ENCODE assay signal across 19 mouse cellular contexts in the genomic region with DNA sequence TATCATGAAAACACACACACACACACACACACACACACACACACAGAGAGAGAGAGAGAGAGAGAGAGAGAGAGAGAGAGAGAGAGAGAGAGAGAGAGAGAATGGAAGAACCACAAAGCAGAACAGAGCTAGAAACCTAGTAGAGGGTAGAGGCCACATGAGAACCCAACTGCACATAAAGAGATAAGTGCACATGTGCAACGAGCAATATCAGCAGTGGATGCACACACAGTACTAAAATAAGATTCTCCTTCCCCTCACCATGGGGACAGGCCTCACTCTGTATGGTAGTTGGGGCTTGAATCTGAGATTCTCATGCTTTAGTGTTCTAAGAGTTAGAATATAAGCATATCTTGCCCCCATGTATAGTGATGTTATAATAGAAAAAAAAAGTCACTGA.
A peak's percentile ranks its signal among the peaks of the same experiment; 100 is the strongest.
DNase-seq lines count a peak whose midpoint lies in the region; ATAC-seq and TF ChIP-seq lines count a peak whose summit lies in the region.
"Had no signal": no experiment of that assay in that cellular context is flagged by ENCODE, and none has a peak within 500 bp of the region (broad histone marks: within the 10 kb centered on the region; RNA-seq: fewer than 3 reads in every experiment).

No protein-coding gene starts in this region.

- H3K4me1 ChIP-seq in liver, embryonic 11.5 days (replicated peaks; ENCODE audit: control insufficient read depth, insufficient read depth, low read length), result no peaks in the 10 kb centered on the region
- peaks cover 3% of the 10 kb centered on the region; the same call in 1 of the 2 replicates for H3K4me1 ChIP-seq in liver, embryonic 12.5 days
- no peaks in the 10 kb centered on the region for H3K4me1 ChIP-seq in liver, postnatal 0 days (ENCODE audit: insufficient read depth)

- H3K27me3 ChIP-seq in liver, embryonic 11.5 days (replicated peaks; ENCODE audit: control insufficient read depth, insufficient read depth, low read length), result no peaks in the 10 kb centered on the region
- H3K27me3 ChIP-seq in liver, embryonic 12.5 days (replicated peaks), result no peaks in the 10 kb centered on the region
- H3K27me3 ChIP-seq in liver, postnatal 0 days (ENCODE audit: insufficient read depth, low read length), result no peaks in the 10 kb centered on the region
- H3K27me3 ChIP-seq: CH12.LX, Patski had no signal

- WGBS in liver, embryonic 11.5 days, result 41% methylated on average over 1 of the region's 1 CpGs
- 29% methylated on average over 1 of the region's 1 CpGs for WGBS in liver, embryonic 12.5 days (ENCODE audit: insufficient replicate concordance)
- 67% methylated on average over 1 of the region's 1 CpGs for WGBS in liver, postnatal 0 days (ENCODE audit: insufficient replicate concordance)

- TF ChIP-seq CTCF in liver, postnatal 0 days (IDR thresholded peaks at IDR 0.05; ENCODE audit: low read depth), result no peak

- no peaks in the 10 kb centered on the region for H3K9me3 ChIP-seq in liver, embryonic 11.5 days (ENCODE audit: control insufficient read depth, low read length)
- no peaks in the 10 kb centered on the region for H3K9me3 ChIP-seq in liver, embryonic 12.5 days (replicated peaks)
- H3K9me3 ChIP-seq in liver, postnatal 0 days (ENCODE audit: low read length), result no peaks in the 10 kb centered on the region
- H3K9me3 ChIP-seq: G1E had no signal

- no peak overlapping the region for H3K4me3 ChIP-seq in liver, embryonic 11.5 days (ENCODE audit: low read depth, low read length)
- no peak overlapping the region for H3K4me3 ChIP-seq in liver, embryonic 12.5 days
- no peak overlapping the region for H3K4me3 ChIP-seq in liver, postnatal 0 days (ENCODE audit: low read depth, low read length)

- peak; percentile 73 for ATAC-seq in liver, embryonic 11.5 days (replicated peaks; ENCODE audit: low FRiP score)
- peak; percentile 62; the same call in 1 of the 2 replicates for ATAC-seq in liver, embryonic 12.5 days
- no peak for ATAC-seq in liver, postnatal 0 days
- ATAC-seq: activated CD4-positive, CD25-positive, alpha-beta regulatory T cell, adult 4 months; CD4-positive, CD25-positive, alpha-beta regulatory T cell, adult 4 months; Patski had no signal

- H3K36me3 ChIP-seq in liver, embryonic 11.5 days (ENCODE audit: control insufficient read depth, insufficient read depth, low read length), result no peaks in the 10 kb centered on the region
- H3K36me3 ChIP-seq in liver, embryonic 12.5 days, result no peaks in the 10 kb centered on the region
- H3K36me3 ChIP-seq in liver, postnatal 0 days (replicated peaks; ENCODE audit: insufficient read depth, low read length), result no peaks in the 10 kb centered on the region

- H3K4me2 ChIP-seq in liver, embryonic 11.5 days, result no peak overlapping the region
- H3K4me2 ChIP-seq in liver, embryonic 12.5 days, result no peak overlapping the region
- H3K4me2 ChIP-seq in liver, postnatal 0 days (ENCODE audit: low read depth, low read length), result no peak overlapping the region

- no peak for TF ChIP-seq EP300 in liver, postnatal 0 days (IDR thresholded peaks at IDR 0.05; ENCODE audit: low read depth)

- no peak overlapping the region for H3K9ac ChIP-seq in liver, embryonic 11.5 days (ENCODE audit: low read depth, low read length)
- H3K9ac ChIP-seq in liver, embryonic 12.5 days, result no peak overlapping the region
- H3K9ac ChIP-seq in liver, postnatal 0 days (replicated peaks), result no peak overlapping the region

- no peak overlapping the region for H3K27ac ChIP-seq in liver, embryonic 11.5 days (ENCODE audit: low read depth, low read length)
- no peak overlapping the region for H3K27ac ChIP-seq in liver, embryonic 12.5 days
- H3K27ac ChIP-seq in liver, postnatal 0 days (ENCODE audit: low read depth), result no peak overlapping the region

- DNase-seq in liver, embryonic 11.5 days (ENCODE audit: low spot score), result no peak
- no peak for DNase-seq in liver
- no peak for DNase-seq in liver, postnatal 0 days
- DNase-seq: adrenal gland, adult 2 months; adrenal gland, adult 8-10 months; adrenal gland, postnatal 10 days; adrenal gland, postnatal 14 days; adrenal gland, postnatal 25 days; adrenal gland, postnatal 36 days; B cell, adult 2 months; cerebellum, adult 11 months; cerebellum, adult 11-12 months; cerebellum, adult 18-20 months had no signal
